Mouse (Mus musculus): ENCODE data around the gene B3gnt2.

DNA sequence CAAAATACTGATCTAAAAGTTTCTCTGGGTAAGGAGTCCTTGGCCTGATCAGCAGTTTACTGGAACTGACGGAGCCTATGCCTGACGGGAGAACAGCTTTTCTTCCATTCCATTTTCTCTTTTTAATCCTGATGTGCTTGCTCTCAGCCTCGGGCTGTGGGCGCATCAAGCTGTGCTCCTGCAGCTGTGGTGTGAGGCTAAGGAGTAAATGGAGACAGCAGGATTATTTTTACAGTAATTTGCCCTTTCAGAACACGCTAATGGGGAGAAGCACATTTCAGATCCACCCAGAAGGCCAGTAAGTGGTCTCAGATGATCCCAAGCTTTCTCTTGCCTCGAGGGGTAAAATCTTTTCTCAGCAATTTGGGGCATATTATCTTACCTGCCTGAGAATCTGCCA is 14.0 kb upstream of the B3gnt2 start:
- no peak for TF ChIP-seq POLR2A (IDR thresholded peaks at IDR 0.05; ENCODE audit: low read depth, low read length)
- no peak for TF ChIP-seq CTCF (IDR thresholded peaks at IDR 0.05; ENCODE audit: extremely low read depth, insufficient read length, insufficient replicate concordance, low read depth, low read length)

Data from small intestine, adult 2 months (tissue).